Mouse (Mus musculus) myocyte (in vitro differentiated cells): ENCODE results near the gene Smim20.
A peak's percentile ranks its signal among the peaks of the same experiment; 100 is the strongest.

ENCODE experiments used
- CEBPB ChIP-seq: IDR thresholded peaks from 2 replicates; pipeline ENCODE4 v1.6.1; 2011; ENCODE audit warnings: mild to moderate bottlenecking, moderate library complexity; ENCODE audit not compliant: poor library complexity, insufficient read depth, severe bottlenecking
- E2F4 ChIP-seq: IDR thresholded peaks from one replicate; pipeline ENCODE4 v1.6.1; 2011; ENCODE audit warnings: mild to moderate bottlenecking, control low read depth, moderate library complexity; ENCODE audit not compliant: insufficient read depth
- MAX ChIP-seq: IDR thresholded peaks from one replicate; pipeline ENCODE4 v1.6.1; 2011; ENCODE audit warnings: low read depth, mild to moderate bottlenecking, control low read depth
- MYOD1 ChIP-seq, 3 experiments: IDR thresholded peaks; one replicate each; pipeline ENCODE4 v1.6.1; 2011; ENCODE audit warnings: control low read depth in 2 of 3, low read depth in 2 of 3, mild to moderate bottlenecking in 2 of 3, moderate library complexity in 1 of 3; ENCODE audit not compliant: insufficient read length in 2 of 3, control insufficient read depth in 1 of 3
- MYOG ChIP-seq, 3 experiments: IDR thresholded peaks; one replicate each; pipeline ENCODE4 v1.6.1; 2011; ENCODE audit warnings: control low read depth in 2 of 3, low read depth in 2 of 3, mild to moderate bottlenecking in 2 of 3; ENCODE audit not compliant: insufficient read length in 2 of 3, control insufficient read depth in 1 of 3, insufficient read depth in 1 of 3
- POLR2A ChIP-seq: IDR thresholded peaks from one replicate; pipeline ENCODE4 v1.6.1; 2011; ENCODE audit warnings: low read depth, mild to moderate bottlenecking, control low read depth, moderate library complexity; ENCODE audit not compliant: insufficient read length
- POLR2AphosphoS2 ChIP-seq: IDR thresholded peaks from one replicate; pipeline ENCODE4 v1.6.1; 2011; ENCODE audit warnings: low read depth, control low read depth; ENCODE audit not compliant: insufficient read length
- REST ChIP-seq: IDR thresholded peaks from one replicate; pipeline ENCODE4 v1.6.1; 2011; ENCODE audit warnings: mild to moderate bottlenecking, control low read depth, moderate library complexity; ENCODE audit not compliant: insufficient read depth, insufficient read length
- SRF ChIP-seq: IDR thresholded peaks from one replicate; pipeline ENCODE4 v1.6.1; 2011; ENCODE audit warnings: low read depth; ENCODE audit not compliant: control insufficient read depth, insufficient read length
- TCF12 ChIP-seq: IDR thresholded peaks from one replicate; pipeline ENCODE4 v1.6.1; 2011; ENCODE audit warnings: mild to moderate bottlenecking, control low read depth; ENCODE audit not compliant: poor library complexity, insufficient read depth, severe bottlenecking
- TCF3 ChIP-seq: IDR thresholded peaks from one replicate; pipeline ENCODE4 v1.6.1; 2011; ENCODE audit warnings: low read depth, control low read depth; ENCODE audit not compliant: insufficient read length
- USF1 ChIP-seq: IDR thresholded peaks from one replicate; pipeline ENCODE4 v1.6.1; 2011; ENCODE audit warnings: low read depth, mild to moderate bottlenecking, control low read depth, moderate library complexity

DNA sequence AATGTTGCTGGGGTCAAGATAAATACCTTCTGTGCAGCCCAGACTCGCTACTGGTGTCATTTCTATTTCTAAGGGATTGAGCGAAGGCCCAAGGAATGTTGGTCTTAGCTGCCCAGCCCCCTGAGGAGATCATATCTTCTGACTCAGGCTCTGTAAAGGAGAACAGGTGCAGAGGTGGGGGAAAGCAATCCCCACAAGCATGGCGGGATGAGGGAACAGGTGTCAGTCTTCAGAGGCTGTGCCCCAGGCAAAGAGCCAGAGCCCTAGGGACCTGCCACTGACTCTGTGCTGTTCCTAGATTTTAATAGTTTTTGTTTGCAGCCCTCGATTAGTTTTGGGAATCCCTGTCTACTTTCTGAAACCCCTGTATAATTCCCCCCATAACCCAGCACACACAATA, 702 bp upstream of the Smim20 start:
- TF ChIP-seq E2F4 (no peak), POLR2A (no peak), MYOG (IDR thresholded peaks at IDR 0.05; ENCODE audit: control insufficient read depth in 1 of 3, insufficient read depth in 1 of 3, insufficient read length in 2 of 3, low read depth in 2 of 3) (peak; percentile 62 to 95 (median 95)), USF1 (no peak), POLR2AphosphoS2 (no peak), CEBPB (no peak), MAX (no peak), TCF3 (peak; percentile 66), SRF (no peak), TCF12 (peak; percentile 95), MYOD1 (IDR thresholded peaks at IDR 0.05; ENCODE audit: control insufficient read depth in 1 of 3, insufficient read length in 2 of 3, low read depth in 2 of 3) (peak; percentile 85 to 97 (median 94)), REST (no peak)
